27 mouse cellular contexts compared by ENCODE assay signal in genomic region chr12:73732862-73733261, GRCm38 (mm10).
A peak's percentile ranks its signal among the peaks of the same experiment; 100 is the strongest.
DNase-seq lines count a peak whose midpoint lies in the region; ATAC-seq and TF ChIP-seq lines count a peak whose summit lies in the region.
"Had no signal": no experiment of that assay in that cellular context is flagged by ENCODE, and none has a peak within 500 bp of the region (broad histone marks: within the 10 kb centered on the region; RNA-seq: fewer than 3 reads in every experiment).

No protein-coding gene starts in this region.

- H3K79me2 ChIP-seq in heart, adult 2 months (replicated peaks; ENCODE audit: control insufficient read depth, insufficient read depth, low read length), result no peaks in the 10 kb centered on the region

- H3K9me3 ChIP-seq in heart, embryonic 13.5 days, result no peaks in the 10 kb centered on the region
- no peaks in the 10 kb centered on the region for H3K9me3 ChIP-seq in midbrain, embryonic 11.5 days (ENCODE audit: control insufficient read depth, low read length)
- no peaks in the 10 kb centered on the region for H3K9me3 ChIP-seq in midbrain, embryonic 10.5 days (replicated peaks)
- H3K9me3 ChIP-seq in embryonic facial prominence, embryonic 15.5 days (replicated peaks), result no peaks in the 10 kb centered on the region
- no peaks in the 10 kb centered on the region for H3K9me3 ChIP-seq in limb, embryonic 15.5 days
- H3K9me3 ChIP-seq: kidney, embryonic 15.5 days; midbrain, embryonic 13.5 days; neural tube, embryonic 13.5 days had no signal

- intact Hi-C loops in heart, adult 2 months (cut with DNase I), result no loop called here

- no peak overlapping the region for H3K4me3 ChIP-seq in heart, embryonic 13.5 days
- no peak overlapping the region for H3K4me3 ChIP-seq in heart, adult 2 months
- no peak overlapping the region for H3K4me3 ChIP-seq in midbrain, embryonic 11.5 days (ENCODE audit: low read depth, low read length)
- H3K4me3 ChIP-seq in midbrain, embryonic 10.5 days, result no peak overlapping the region
- H3K4me3 ChIP-seq in embryonic facial prominence, embryonic 15.5 days (replicated peaks), result no peak overlapping the region
- no peak overlapping the region for H3K4me3 ChIP-seq in limb, embryonic 15.5 days
- H3K4me3 ChIP-seq: kidney, embryonic 15.5 days; layer of hippocampus, adult 2 months; midbrain, embryonic 13.5 days; myocyte; neural tube, embryonic 13.5 days had no signal

- H3K27ac ChIP-seq in heart, embryonic 13.5 days (replicated peaks), result peak overlapping the region; percentile 39
- no peak overlapping the region for H3K27ac ChIP-seq in heart, adult 2 months
- H3K27ac ChIP-seq in midbrain, embryonic 11.5 days (ENCODE audit: low read depth, low read length), result no peak overlapping the region
- no peak overlapping the region for H3K27ac ChIP-seq in midbrain, embryonic 10.5 days (replicated peaks)
- peak overlapping the region; percentile 55; the same call in 1 of the 2 replicates for H3K27ac ChIP-seq in embryonic facial prominence, embryonic 15.5 days (replicated peaks)
- peak overlapping the region; percentile 73 for H3K27ac ChIP-seq in limb, embryonic 15.5 days
- H3K27ac ChIP-seq: kidney, embryonic 15.5 days; layer of hippocampus, adult 2 months; neural tube, embryonic 13.5 days had no signal

- H3K36me3 ChIP-seq in heart, embryonic 13.5 days, result no peaks in the 10 kb centered on the region
- peaks cover 3% of the 10 kb centered on the region for H3K36me3 ChIP-seq in heart, adult 2 months (ENCODE audit: control insufficient read depth, insufficient read depth, low read length)
- H3K36me3 ChIP-seq in midbrain, embryonic 11.5 days (ENCODE audit: control insufficient read depth, insufficient read depth, low read length), result no peaks in the 10 kb centered on the region
- H3K36me3 ChIP-seq in midbrain, embryonic 10.5 days, result no peaks in the 10 kb centered on the region
- no peaks in the 10 kb centered on the region for H3K36me3 ChIP-seq in embryonic facial prominence, embryonic 15.5 days
- H3K36me3 ChIP-seq in limb, embryonic 15.5 days, result no peaks in the 10 kb centered on the region
- H3K36me3 ChIP-seq: kidney, embryonic 15.5 days; midbrain, embryonic 13.5 days; neural tube, embryonic 13.5 days had no signal

- no peak for TF ChIP-seq CTCF in heart, adult 2 months (IDR thresholded peaks at IDR 0.05)

- peaks cover 39% of the 10 kb centered on the region for H3K4me1 ChIP-seq in heart, embryonic 13.5 days
- peaks cover 3% of the 10 kb centered on the region for H3K4me1 ChIP-seq in heart, adult 2 months (ENCODE audit: control insufficient read depth, insufficient read depth, low read length)
- H3K4me1 ChIP-seq in midbrain, embryonic 11.5 days (ENCODE audit: control insufficient read depth, insufficient read depth, low read length), result peaks cover 8% of the 10 kb centered on the region; the same call in 1 of the 2 replicates
- peaks cover 27% of the 10 kb centered on the region for H3K4me1 ChIP-seq in midbrain, embryonic 10.5 days
- 0 out of 2 replicates have a peak, but pooled peaks cover 14% of the 10 kb centered on the region for H3K4me1 ChIP-seq in embryonic facial prominence, embryonic 15.5 days
- H3K4me1 ChIP-seq in limb, embryonic 15.5 days, result peaks cover 12% of the 10 kb centered on the region

- 75% methylated on average over 7 of the region's 7 CpGs for whole genome bisulfite sequencing in heart, embryonic 13.5 days
- WGBS in heart, adult 2 months, result 77% methylated on average over 7 of the region's 7 CpGs
- WGBS in midbrain, embryonic 11.5 days, result 76% methylated on average over 7 of the region's 7 CpGs
- WGBS in midbrain, embryonic 10.5 days, result 79% methylated on average over 7 of the region's 7 CpGs
- 59% methylated on average over 7 of the region's 7 CpGs for whole genome bisulfite sequencing in embryonic facial prominence, embryonic 15.5 days
- WGBS in limb, embryonic 15.5 days, result 46% methylated on average over 7 of the region's 7 CpGs

- no peak overlapping the region for H3K4me2 ChIP-seq in heart, embryonic 13.5 days
- no peak overlapping the region for H3K4me2 ChIP-seq in midbrain, embryonic 11.5 days
- H3K4me2 ChIP-seq in embryonic facial prominence, embryonic 15.5 days (replicated peaks), result no peak overlapping the region
- H3K4me2 ChIP-seq in limb, embryonic 15.5 days, result no peak overlapping the region
- H3K4me2 ChIP-seq: hindbrain, embryonic 14.5 days; kidney, embryonic 15.5 days; liver, embryonic 11.5 days; midbrain, embryonic 13.5 days; neural tube, embryonic 13.5 days had no signal

- TF ChIP-seq EP300 in heart, adult 2 months (IDR thresholded peaks at IDR 0.05; ENCODE audit: insufficient read depth, low read depth, low read length), result no peak

- H3K9ac ChIP-seq in heart, embryonic 13.5 days, result no peak overlapping the region
- H3K9ac ChIP-seq in heart, adult 2 months (ENCODE audit: low read depth, low read length), result no peak overlapping the region
- H3K9ac ChIP-seq in midbrain, embryonic 11.5 days (ENCODE audit: low read length), result no peak overlapping the region
- no peak overlapping the region for H3K9ac ChIP-seq in embryonic facial prominence, embryonic 15.5 days
- no peak overlapping the region for H3K9ac ChIP-seq in limb, embryonic 15.5 days
- H3K9ac ChIP-seq: kidney, embryonic 15.5 days; liver, postnatal 0 days; midbrain, embryonic 13.5 days; neural tube, embryonic 13.5 days had no signal

- DNase-seq in heart, adult 2 months, result no peak
- peak; percentile 81 for DNase-seq in midbrain, embryonic 11.5 days (ENCODE audit: low spot score, missing footprints)
- no peak for DNase-seq in midbrain, embryonic 10.5 days (ENCODE audit: low spot score)
- DNase-seq: adrenal gland, adult 2 months; cerebellum, adult 2 months; cerebellum, postnatal 14 days; heart, postnatal 4 days; kidney, adult 11 months; left cerebral cortex, postnatal 4 days; liver, postnatal 0 days; lung, postnatal 36 days; thymus, adult 2 months; thymus, postnatal 36 days had no signal

- H3K27me3 ChIP-seq in heart, embryonic 13.5 days (replicated peaks), result no peaks in the 10 kb centered on the region
- no peaks in the 10 kb centered on the region for H3K27me3 ChIP-seq in heart, adult 2 months (ENCODE audit: control insufficient read depth, insufficient read depth, low read length)
- peaks cover 44% of the 10 kb centered on the region for H3K27me3 ChIP-seq in midbrain, embryonic 11.5 days (ENCODE audit: control insufficient read depth, insufficient read depth, low read length)
- H3K27me3 ChIP-seq in midbrain, embryonic 10.5 days (ENCODE audit: low read depth, poor library complexity, severe bottlenecking), result peaks cover 92% of the 10 kb centered on the region
- no peaks in the 10 kb centered on the region for H3K27me3 ChIP-seq in embryonic facial prominence, embryonic 15.5 days
- no peaks in the 10 kb centered on the region for H3K27me3 ChIP-seq in limb, embryonic 15.5 days
- H3K27me3 ChIP-seq: kidney, embryonic 15.5 days had no signal

- no peak for TF ChIP-seq POLR2A in heart, adult 2 months (IDR thresholded peaks at IDR 0.05; ENCODE audit: insufficient read depth, low read depth, low read length)

- no peak for ATAC-seq in heart, embryonic 13.5 days (ENCODE audit: extremely low read depth, insufficient number of reproducible peaks, low FRiP score, low TSS enrichment)
- no peak for ATAC-seq in midbrain, embryonic 11.5 days (ENCODE audit: low FRiP score)
- ATAC-seq in embryonic facial prominence, embryonic 15.5 days (ENCODE audit: insufficient number of reproducible peaks, low FRiP score, low TSS enrichment, low read depth), result no peak
- no peak for ATAC-seq in limb, embryonic 15.5 days (ENCODE audit: insufficient number of reproducible peaks, low FRiP score, low TSS enrichment, low read depth)
- no peak for ATAC-seq in activated CD4-positive, CD25-positive, alpha-beta regulatory T cell, adult 4 months
- ATAC-seq: CD4-positive, CD25-positive, alpha-beta regulatory T cell, adult 4 months; forebrain, embryonic 16.5 days; inflammation-experienced regulatory T-cells, adult 6 months; liver, postnatal 0 days had no signal

Comparison
In these comparisons a context has a peak if more than half of its experiments do, and no peak if none do; other contexts are left out.
1. H3K27ac ChIP-seq: peak in heart, embryonic 13.5 days (single experiment), embryonic facial prominence, embryonic 15.5 days (single experiment) and limb, embryonic 15.5 days (single experiment); none in heart, adult 2 months (single experiment), midbrain, embryonic 11.5 days (single experiment) and midbrain, embryonic 10.5 days (single experiment).